Mouse (Mus musculus): Measurements from ENCODE around the gene Cdv3. TPM values are rescaled to one million over a fixed set of nuclear protein-coding genes. Genes with fewer than 3 reads are reported as not detected.

Cdv3 gene
- 102 TPM for total RNA-seq (2023)

DNA sequence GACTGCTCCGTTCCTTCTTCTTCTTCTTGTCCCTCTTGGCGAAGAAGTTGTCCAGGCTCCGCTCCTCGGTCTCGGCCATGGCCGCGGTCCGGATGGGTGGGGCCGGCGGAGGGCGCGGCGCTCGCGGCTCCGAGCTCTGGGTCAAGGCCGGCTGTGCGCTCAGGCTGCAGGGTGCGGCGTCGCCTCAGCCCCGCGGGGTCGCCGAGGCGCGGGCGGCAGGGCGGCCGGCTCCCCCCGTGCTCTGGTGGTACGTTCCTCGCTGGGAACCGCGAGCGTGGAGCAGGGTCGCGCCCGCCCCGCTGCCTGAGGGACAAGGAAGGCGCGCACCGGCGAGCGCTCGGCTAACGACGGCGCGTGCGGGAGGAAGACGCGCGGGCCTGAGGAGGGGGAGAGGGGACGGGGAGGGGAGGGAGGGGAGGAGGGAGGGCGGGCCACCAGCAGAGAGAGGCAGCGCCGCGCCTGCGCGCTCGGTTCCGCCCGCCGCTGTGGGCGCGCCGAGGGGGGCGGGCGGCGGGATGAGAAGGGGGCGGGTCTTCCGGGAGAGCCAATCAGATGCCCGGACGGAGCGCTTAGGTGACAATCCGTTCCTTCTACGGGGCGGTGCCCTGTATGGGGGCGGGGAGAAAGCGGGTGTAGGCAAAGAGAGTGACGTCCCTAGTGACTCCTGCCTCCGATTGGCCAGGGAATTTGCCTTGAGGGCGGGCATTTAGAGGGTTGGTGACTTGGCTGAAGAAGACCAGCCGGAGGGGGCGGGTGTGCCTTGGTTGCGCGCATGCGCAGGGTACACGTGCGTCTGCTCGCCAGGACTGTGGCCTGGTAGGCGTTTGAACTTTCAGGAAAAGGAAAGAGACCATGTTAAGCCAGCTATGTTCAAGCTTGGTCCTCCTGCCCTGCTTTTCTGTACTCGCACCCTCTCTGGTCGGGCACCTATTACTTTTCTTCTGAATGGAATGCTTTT is at the start of gene Cdv3:
Gene Cdv3 (minus strand): TSS at position 551 of the 958 bp plus-strand sequence.

DNA sequence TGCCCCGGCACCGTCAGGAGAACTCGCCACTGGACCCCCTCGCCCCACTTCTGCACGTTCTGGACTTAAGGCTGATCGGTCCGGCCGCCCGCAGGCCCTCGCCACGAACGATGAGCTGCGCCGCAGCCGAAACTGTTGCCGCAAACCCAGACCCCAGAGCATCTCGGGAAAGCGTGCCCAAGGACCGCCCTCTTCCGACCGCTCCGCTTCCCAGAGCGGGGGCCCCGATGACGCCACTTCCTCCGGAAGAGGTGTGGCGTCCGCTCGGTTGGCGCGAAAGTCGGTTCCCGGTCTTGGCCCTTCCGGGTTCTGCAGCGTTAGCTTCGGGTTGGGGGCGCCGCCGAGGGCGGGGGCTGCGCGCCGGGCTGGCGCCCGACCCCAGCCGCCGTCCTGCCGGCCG is 60.7 kb downstream of the Cdv3 start, which contains the start of the genes 1300017J02Rik and Topbp1:
Gene 1300017J02Rik (minus strand): TSS at position 156 of the 400 bp plus-strand sequence.
Gene Topbp1 (plus strand): TSS at position 289 of the 400 bp plus-strand sequence.

Other genes starting within 250 kb of the Cdv3 start
- gene Srprb, start 163.7 kb downstream of the Cdv3 start, total RNA-seq (2023) = 23.4 TPM
- gene Gm20425, start 135.5 kb downstream of the Cdv3 start, total RNA-seq (2023) = not detected
- 20.3 TPM for gene Trf, start 135.4 kb downstream of the Cdv3 start, total RNA-seq (2023)
- gene 1300017J02Rik, start 60.8 kb downstream of the Cdv3 start, total RNA-seq (2023) = not detected
- gene Topbp1, start 60.6 kb downstream of the Cdv3 start, total RNA-seq (2023) = 54.3 TPM
- gene Bfsp2, start 114.6 kb upstream of the Cdv3 start, total RNA-seq (2023) = 1.9 TPM